ENCODE assay signal across 8 mouse cellular contexts in the genomic region with DNA sequence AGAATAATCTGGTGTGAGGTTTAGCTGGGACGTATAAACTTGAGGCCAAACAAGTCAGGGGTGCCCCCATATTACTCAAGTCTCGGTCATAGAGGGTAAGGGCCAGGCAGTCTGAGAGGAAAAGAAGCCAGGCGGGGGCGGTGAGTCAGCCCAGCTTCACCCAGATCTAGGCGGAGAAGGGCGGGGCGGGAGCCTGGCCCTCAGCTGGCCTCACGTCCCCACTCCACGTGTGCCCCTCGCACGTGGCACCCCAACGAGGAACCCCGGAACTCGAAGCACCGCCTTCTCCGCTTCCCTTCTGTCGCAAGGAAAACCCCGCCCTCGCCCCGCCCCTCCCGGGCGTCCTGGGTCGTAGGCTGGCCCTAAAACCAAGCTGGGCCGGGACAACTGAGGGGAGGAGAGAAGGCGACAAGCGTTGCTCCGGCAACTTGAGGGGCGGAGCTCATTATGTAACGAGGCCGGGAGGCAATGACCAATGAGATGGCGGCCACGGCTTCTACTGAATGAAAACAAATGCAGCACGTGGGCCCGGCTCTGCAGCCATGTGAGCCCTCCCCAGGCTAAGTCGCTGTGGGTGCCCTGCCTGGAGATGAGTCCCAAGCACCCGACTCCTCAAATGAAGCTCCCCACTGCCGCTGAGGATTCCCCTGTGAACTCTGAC. TPM values are rescaled to one million over a fixed set of nuclear protein-coding genes. Genes with fewer than 3 reads are reported as not detected.
A peak's percentile ranks its signal among the peaks of the same experiment; 100 is the strongest.
DNase-seq lines count a peak whose midpoint lies in the region; ATAC-seq and TF ChIP-seq lines count a peak whose summit lies in the region.

No protein-coding gene starts in this region.

- H3K36me3 ChIP-seq in G1E (replicated peaks), result peaks cover 32% of the 10 kb centered on the region
- H3K36me3 ChIP-seq in forebrain, embryonic 16.5 days (ENCODE audit: control insufficient read depth, insufficient read depth), result peaks cover 4% of the 10 kb centered on the region; the same call in 1 of the 2 replicates
- H3K36me3 ChIP-seq in lung, embryonic 16.5 days (ENCODE audit: control insufficient read depth, insufficient read depth, low read length), result peaks cover 6% of the 10 kb centered on the region; the same call in 1 of the 2 replicates

- no peaks in the 10 kb centered on the region for H3K9me3 ChIP-seq in G1E (replicated peaks)
- H3K9me3 ChIP-seq in forebrain, embryonic 16.5 days (ENCODE audit: control insufficient read depth, low read length), result no peaks in the 10 kb centered on the region
- H3K9me3 ChIP-seq in lung, embryonic 16.5 days (ENCODE audit: control insufficient read depth, low read length), result no peaks in the 10 kb centered on the region

- under 1% methylated on average over 31 of the region's 37 CpGs for WGBS in forebrain, embryonic 16.5 days
- under 1% methylated on average over 36 of the region's 37 CpGs for whole genome bisulfite sequencing in lung, embryonic 16.5 days

- TF ChIP-seq CTCF in G1E (IDR thresholded peaks at IDR 0.05; ENCODE audit: low read depth, low read length), result no peak

- peak; percentile 92 for DNase-seq in G1E (ENCODE audit: low spot score)
- peak; percentile 98 to 99 for DNase-seq in cerebellum, adult 18-20 months
- peak; percentile 99 for DNase-seq in heart, postnatal 4 days
- DNase-seq in layer of hippocampus, adult 9-10 months (ENCODE audit: low spot score), result peak; percentile 99
- DNase-seq in ovary, postnatal 10 days (ENCODE audit: low spot score), result peak; percentile 90
- DNase-seq in thymus, postnatal 10 days (ENCODE audit: low spot score in 2 of 2), result peak; percentile 92 to 95

- H3K4me1 ChIP-seq in G1E (ENCODE audit: insufficient read depth, low read depth, low read length), result peaks cover 84% of the 10 kb centered on the region
- H3K4me1 ChIP-seq in forebrain, embryonic 16.5 days (replicated peaks; ENCODE audit: control insufficient read depth, insufficient read depth, low read length), result peaks cover 64% of the 10 kb centered on the region
- peaks cover 60% of the 10 kb centered on the region for H3K4me1 ChIP-seq in lung, embryonic 16.5 days (replicated peaks; ENCODE audit: control insufficient read depth, insufficient read depth, low read length)

- peak overlapping the region; percentile 64; the same call in 1 of the 2 replicates for H3K4me3 ChIP-seq in G1E (ENCODE audit: low read depth, low read length)
- peak overlapping the region; percentile 48 for H3K4me3 ChIP-seq in forebrain, embryonic 16.5 days (replicated peaks; ENCODE audit: low read length)
- peak overlapping the region; percentile 47 for H3K4me3 ChIP-seq in lung, embryonic 16.5 days (ENCODE audit: low read length)

- peak overlapping the region; percentile 52; the same call in 1 of the 2 replicates for H3K9ac ChIP-seq in forebrain, embryonic 16.5 days (replicated peaks; ENCODE audit: low read depth, low read length)
- H3K9ac ChIP-seq in lung, embryonic 16.5 days (ENCODE audit: low read length), result peak overlapping the region; percentile 41; the same call in 1 of the 2 replicates

- peak; percentile 96 for ATAC-seq in G1E (ENCODE audit: extremely low read depth, insufficient number of reproducible peaks, low FRiP score, poor library complexity, severe bottlenecking)
- peak; percentile 76 for ATAC-seq in forebrain, embryonic 16.5 days
- peak; percentile 81 for ATAC-seq in lung, embryonic 16.5 days (ENCODE audit: low read depth)

- no peaks in the 10 kb centered on the region; the same call in 1 of the 2 replicates for H3K27me3 ChIP-seq in G1E (ENCODE audit: insufficient read depth, low read length)
- no peaks in the 10 kb centered on the region for H3K27me3 ChIP-seq in forebrain, embryonic 16.5 days (replicated peaks; ENCODE audit: control insufficient read depth, insufficient read depth, low read length)
- no peaks in the 10 kb centered on the region for H3K27me3 ChIP-seq in lung, embryonic 16.5 days (ENCODE audit: control insufficient read depth, insufficient read depth, low read depth, low read length)

- peak overlapping the region; percentile 95 for H3K4me2 ChIP-seq in forebrain, embryonic 16.5 days (ENCODE audit: low read length)
- peak overlapping the region; percentile 59 for H3K4me2 ChIP-seq in lung, embryonic 16.5 days (ENCODE audit: low read depth, low read length)

- H3K27ac ChIP-seq in forebrain, embryonic 16.5 days (ENCODE audit: low read length), result 0 out of 2 replicates have a peak overlapping the region, but pooled peaks have one; percentile 12
- peak overlapping the region; percentile 78 for H3K27ac ChIP-seq in lung, embryonic 16.5 days (ENCODE audit: low read length)

RNA-seq across cellular contexts. Expression of gene Nr1d1, which starts 1.4 kb away (rescaled TPM):
- 0.75 and 3.1 TPM in 2 replicates for total RNA-seq in G1E (2014; fragmentation: Nextera tagmentation)
- 0.93 TPM in 2 replicates for total RNA-seq in G1E (2017)
- polyA plus RNA-seq in G1E (2012), result 2.3 TPM in 2 replicates
- 3.8 and 4.0 TPM in 2 replicates for polyA plus RNA-seq in forebrain, embryonic 16.5 days (2015; fragmentation: Nextera tagmentation; extraction: Ambion mirVana)
- 10 to 100 TPM; 26.3 to 27.6 TPM for total RNA-seq in heart, postnatal 4 days (2021)
- polyA plus RNA-seq in lung, embryonic 16.5 days (2015; fragmentation: Nextera tagmentation; extraction: Ambion mirVana), result 1.4 and 1.6 TPM in 2 replicates

RNA-seq across cellular contexts. Expression of gene Msl1, which starts 21.6 kb away (rescaled TPM):
- total RNA-seq in G1E (2014; fragmentation: Nextera tagmentation), result 38.0 and 52.2 TPM in 2 replicates
- total RNA-seq in G1E (2017), result 39.4 and 45.6 TPM in 2 replicates
- 36.5 and 44.9 TPM in 2 replicates for polyA plus RNA-seq in G1E (2012)
- polyA plus RNA-seq in forebrain, embryonic 16.5 days (2015; fragmentation: Nextera tagmentation; extraction: Ambion mirVana), result 27.7 and 32.0 TPM in 2 replicates
- 10 to 100 TPM; 67.8 to 71.5 TPM for total RNA-seq in heart, postnatal 4 days (2021)
- polyA plus RNA-seq in lung, embryonic 16.5 days (2015; fragmentation: Nextera tagmentation; extraction: Ambion mirVana), result 19.4 and 20.3 TPM in 2 replicates

RNA-seq across cellular contexts. Expression of gene Casc3, which starts 30.9 kb away (rescaled TPM):
- total RNA-seq in G1E (2014; fragmentation: Nextera tagmentation) (51.8 and 64.6 TPM in 2 replicates), G1E (2017) (13.9 and 17.8 TPM in 2 replicates)
- polyA plus RNA-seq in G1E (2012), result 37.4 and 42.7 TPM in 2 replicates
- 52.5 and 54.6 TPM in 2 replicates for polyA plus RNA-seq in forebrain, embryonic 16.5 days (2015; fragmentation: Nextera tagmentation; extraction: Ambion mirVana)
- 10 to 100 TPM; 26.9 to 28.4 TPM for total RNA-seq in heart, postnatal 4 days (2021)
- 33.2 and 36.6 TPM in 2 replicates for polyA plus RNA-seq in lung, embryonic 16.5 days (2015; fragmentation: Nextera tagmentation; extraction: Ambion mirVana)

RNA-seq across cellular contexts. Expression of gene Thra, which starts 33.3 kb away (rescaled TPM):
- total RNA-seq in G1E (2014; fragmentation: Nextera tagmentation) (58.0 and 68.0 TPM in 2 replicates), G1E (2017) (20.1 and 20.3 TPM in 2 replicates)
- 32.3 and 33.1 TPM in 2 replicates for polyA plus RNA-seq in G1E (2012)
- polyA plus RNA-seq in forebrain, embryonic 16.5 days (2015; fragmentation: Nextera tagmentation; extraction: Ambion mirVana), result 177 and 182 TPM in 2 replicates
- total RNA-seq in heart, postnatal 4 days (2021), result 100 to 1,000 TPM; 171 to 183 TPM
- polyA plus RNA-seq in lung, embryonic 16.5 days (2015; fragmentation: Nextera tagmentation; extraction: Ambion mirVana), result 36.3 and 36.4 TPM in 2 replicates

RNA-seq across cellular contexts. Expression of gene Med24, which starts 44.5 kb away (rescaled TPM):
- total RNA-seq in G1E (2014; fragmentation: Nextera tagmentation) (55.8 and 95.6 TPM in 2 replicates), G1E (2017) (37.8 and 39.7 TPM in 2 replicates)
- 83.8 and 109 TPM in 2 replicates for polyA plus RNA-seq in G1E (2012)
- 88.8 and 93.7 TPM in 2 replicates for polyA plus RNA-seq in forebrain, embryonic 16.5 days (2015; fragmentation: Nextera tagmentation; extraction: Ambion mirVana)
- total RNA-seq in heart, postnatal 4 days (2021), result 10 to 100 TPM; 51.7 to 52.3 TPM
- 56.6 and 57.8 TPM in 2 replicates for polyA plus RNA-seq in lung, embryonic 16.5 days (2015; fragmentation: Nextera tagmentation; extraction: Ambion mirVana)

Comparison
In these comparisons a context has a peak if more than half of its experiments do, and no peak if none do; other contexts are left out.
1. Peak in every context shown above with its lines: DNase-seq, ATAC-seq, H3K4me3 ChIP-seq and H3K27ac ChIP-seq.